Mouse (Mus musculus) forebrain, embryonic 11.5 days (tissue): Measurements from ENCODE around the gene Plcb1. TPM values are rescaled to one million over a fixed set of nuclear protein-coding genes. Genes with fewer than 3 reads are reported as not detected.
A peak's percentile ranks its signal among the peaks of the same experiment; 100 is the strongest.

Experiments
- ATAC-seq: fragments of 200-750 bp; cut with Nextera tagmentation; replicated peaks from 2 replicates; pipeline ENCODE4 v1.8.0; 2017; ENCODE audit warnings: moderate TSS enrichment; ENCODE audit not compliant: low FRiP score
- DNase-seq: peaks from one replicate; pipeline ENCODE4 v3.0.0-alpha.2; 2017; ENCODE audit warnings: low spot score
- H3K27ac ChIP-seq: fragments of 300-500 bp; sonication (generic); 2 replicates; pipeline ENCODE4 v1.5.1; 2014; ENCODE audit warnings: low read depth, low read length
- H3K27me3 ChIP-seq: fragments of 300-500 bp; sonication (generic); 2 replicates; pipeline ENCODE4 v1.6.1; 2014; ENCODE audit warnings: mild to moderate bottlenecking, low read length, mixed read lengths; ENCODE audit not compliant: control insufficient read depth, insufficient read depth
- H3K36me3 ChIP-seq: fragments of 300-500 bp; sonication (generic); 2 replicates; pipeline ENCODE4 v1.6.1; 2014; ENCODE audit warnings: mild to moderate bottlenecking, low read length, moderate library complexity, mixed read lengths; ENCODE audit not compliant: control insufficient read depth, insufficient read depth
- H3K4me1 ChIP-seq: fragments of 300-500 bp; sonication (generic); replicated peaks from 2 replicates; pipeline ENCODE4 v1.6.1; 2014; ENCODE audit warnings: low read length, mixed read lengths; ENCODE audit not compliant: control insufficient read depth, insufficient read depth
- H3K4me2 ChIP-seq: fragments of 300-500 bp; sonication (generic); 2 replicates; pipeline ENCODE4 v1.6.1; 2014; ENCODE audit warnings: low read depth, mild to moderate bottlenecking, low read length, moderate library complexity, mixed read lengths; ENCODE audit not compliant: severe bottlenecking
- H3K4me3 ChIP-seq: fragments of 300-500 bp; sonication (generic); 2 replicates; pipeline ENCODE4 v1.5.1; 2014; ENCODE audit warnings: low read depth, low read length
- H3K9ac ChIP-seq: fragments of 300-500 bp; sonication (generic); 2 replicates; pipeline ENCODE4 v1.6.1; 2014; ENCODE audit warnings: low read length
- H3K9me3 ChIP-seq: fragments of 300-500 bp; sonication (generic); 2 replicates; pipeline ENCODE4 v1.6.1; 2016; ENCODE audit warnings: low read length, mixed read lengths; ENCODE audit not compliant: control insufficient read depth
- WGBS: fragments of 180-500 bp; shearing (Covaris S2); extraction: QIAGEN DNeasy Blood & Tissue Kit; methylation state at CpG from one replicate; pipeline ENCODE4 v1.1.7; 2014; 5-methylcytosine and 5-hydroxymethylcytosine counted together
- polyA plus RNA-seq: library from polyadenylated mRNA; unstranded; fragments of >200 nt; fragmentation: Nextera tagmentation; extraction: Ambion mirVana; gene quantifications from 2 replicates; pipeline ENCODE4 v1.2.1, GENCODE M21; 2014

The Plcb1 gene
- polyA plus RNA-seq, 1 experiment from 2014 or later, result 12.8 TPM

DNA sequence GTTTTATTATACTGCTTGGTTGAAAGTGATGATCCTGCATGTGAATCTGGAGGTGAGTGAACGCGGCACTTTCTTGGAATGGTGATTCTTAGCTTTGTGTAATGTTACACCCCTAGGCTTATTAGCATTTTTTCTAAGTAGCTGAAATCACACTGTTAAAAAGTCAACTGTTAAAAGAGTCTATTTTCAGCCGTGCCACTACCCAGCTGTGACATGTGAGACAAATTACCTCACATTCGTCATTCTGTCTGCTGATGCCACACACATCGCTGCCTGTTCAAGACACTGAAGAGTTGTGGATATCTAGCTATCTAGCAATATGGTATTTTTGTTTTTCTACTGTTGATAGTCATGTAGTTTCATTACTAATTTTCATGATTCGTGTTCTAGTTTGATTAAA lies 229.6 kb downstream of the Plcb1 start:
- 78% methylated on average over 6 of the region's 6 CpGs for WGBS
- DNase-seq (no peak), ATAC-seq (no peak)
- H3K4me3 ChIP-seq, result no peak overlapping the region
- H3K4me2 ChIP-seq, result no peak overlapping the region
- no peaks in the 10 kb centered on the region for H3K36me3 ChIP-seq
- H3K9me3 ChIP-seq, result no peaks in the 10 kb centered on the region
- H3K27ac ChIP-seq, result no peak overlapping the region
- no peak overlapping the region for H3K9ac ChIP-seq
- no peaks in the 10 kb centered on the region for H3K27me3 ChIP-seq
- no peaks in the 10 kb centered on the region for H3K4me1 ChIP-seq

DNA sequence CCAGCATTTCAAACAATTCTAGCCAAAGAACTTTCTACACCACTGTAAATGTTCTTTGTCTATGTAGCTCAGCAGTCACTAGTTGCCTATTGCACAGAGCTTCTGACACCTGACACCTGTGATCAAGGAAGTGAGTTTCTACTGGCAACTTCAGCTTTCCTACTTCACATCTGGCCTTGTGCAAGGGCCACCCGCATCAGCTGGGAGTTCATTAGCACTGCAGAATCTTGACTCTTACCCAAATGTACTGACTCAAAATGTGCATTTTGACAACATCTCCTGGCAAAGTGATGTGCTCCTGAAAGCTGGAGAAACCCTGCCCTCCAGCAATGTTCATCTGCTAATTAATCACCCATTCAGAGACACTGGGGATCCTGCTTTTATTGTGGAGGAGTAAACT lies 232.4 kb downstream of the Plcb1 start:
- H3K4me2 ChIP-seq, result no peak overlapping the region
- no peaks in the 10 kb centered on the region for H3K27me3 ChIP-seq
- no peak overlapping the region for H3K4me3 ChIP-seq
- no peaks in the 10 kb centered on the region for H3K36me3 ChIP-seq
- no peaks in the 10 kb centered on the region for H3K9me3 ChIP-seq
- DNase-seq (no peak), ATAC-seq (no peak)
- H3K27ac ChIP-seq, result no peak overlapping the region
- no peaks in the 10 kb centered on the region for H3K4me1 ChIP-seq
- WGBS, result 72% methylated on average over 1 of the region's 1 CpGs
- H3K9ac ChIP-seq, result no peak overlapping the region

DNA sequence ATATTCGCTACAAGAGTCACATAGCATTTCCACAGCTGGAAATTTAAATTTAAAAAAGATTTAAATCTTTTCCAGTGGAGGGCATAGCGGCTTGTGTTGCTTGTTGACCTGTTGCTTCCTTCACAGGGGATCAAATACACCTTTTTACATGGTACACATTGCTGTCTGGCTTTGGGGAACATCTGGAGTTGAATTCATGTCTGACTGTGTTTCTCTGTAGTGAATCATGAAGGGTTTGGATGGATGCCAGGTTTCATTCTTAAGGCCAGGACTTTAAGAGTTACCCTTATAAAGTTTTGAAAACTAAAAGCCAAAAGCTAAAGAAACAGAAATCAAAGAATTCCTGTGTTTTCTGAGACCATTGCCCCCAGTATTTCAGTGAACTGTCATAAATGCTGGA lies 232.8 kb downstream of the Plcb1 start:
- H3K27ac ChIP-seq, result no peak overlapping the region
- H3K9ac ChIP-seq, result no peak overlapping the region
- DNase-seq (no peak), ATAC-seq (no peak)
- no peaks in the 10 kb centered on the region for H3K9me3 ChIP-seq
- no peaks in the 10 kb centered on the region for H3K36me3 ChIP-seq
- no peaks in the 10 kb centered on the region for H3K27me3 ChIP-seq
- H3K4me2 ChIP-seq, result no peak overlapping the region
- H3K4me3 ChIP-seq, result no peak overlapping the region
- no peaks in the 10 kb centered on the region for H3K4me1 ChIP-seq
- WGBS, result 88% methylated on average over 2 of the region's 2 CpGs

DNA sequence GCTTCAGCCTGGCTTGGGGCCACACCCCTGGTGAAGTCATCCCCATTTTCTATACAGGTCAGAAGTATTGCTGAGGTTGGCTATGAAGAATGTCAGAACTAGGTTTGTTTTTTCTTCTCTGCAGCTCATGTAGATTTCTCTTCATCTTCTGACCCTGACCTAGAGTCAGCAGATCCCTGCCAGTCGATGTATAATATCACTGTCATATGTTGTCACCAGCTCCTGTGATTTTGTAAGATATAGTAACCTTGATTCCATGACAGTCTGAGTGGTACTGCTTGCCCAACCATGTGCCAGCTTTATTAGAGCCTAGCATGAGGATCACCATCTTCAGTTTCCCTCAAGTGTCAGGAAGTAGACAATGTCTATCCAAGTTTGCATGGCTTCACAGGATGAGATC lies 233.7 kb downstream of the Plcb1 start:
- Histone ChIP-seq H3K4me2 (no peak overlapping the region), H3K9me3 (no peaks in the 10 kb centered on the region), H3K9ac (no peak overlapping the region), H3K27me3 (no peaks in the 10 kb centered on the region), H3K4me1 (no peaks in the 10 kb centered on the region), H3K4me3 (no peak overlapping the region), H3K27ac (no peak overlapping the region), H3K36me3 (no peaks in the 10 kb centered on the region)
- WGBS, result 91% methylated on average over 1 of the region's 1 CpGs
- DNase-seq (no peak), ATAC-seq (no peak)

DNA sequence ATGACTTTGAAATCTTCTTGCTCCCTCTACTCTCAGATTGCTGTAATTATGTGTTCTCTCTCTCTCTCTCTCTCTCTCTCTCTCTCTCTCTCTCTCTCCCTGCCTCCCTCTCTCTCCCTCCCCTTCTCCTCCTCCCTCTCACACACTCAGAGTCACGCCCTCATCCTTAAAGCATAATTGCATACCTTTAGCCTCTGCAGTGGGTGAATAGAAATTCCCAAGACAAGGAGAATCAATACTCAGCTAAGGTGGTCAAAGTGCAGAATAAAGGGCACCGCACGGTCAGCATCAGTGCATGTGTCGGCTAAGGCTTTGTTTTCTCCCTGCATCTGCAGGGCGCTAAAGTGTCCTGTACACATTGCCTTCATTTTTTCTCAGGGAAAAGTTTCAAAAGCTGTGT lies 243.4 kb downstream of the Plcb1 start:
- H3K4me3 ChIP-seq, result no peak overlapping the region
- ATAC-seq, result peak; percentile 74
- no peaks in the 10 kb centered on the region for H3K36me3 ChIP-seq
- H3K27me3 ChIP-seq, result no peaks in the 10 kb centered on the region
- DNase-seq, result no peak
- no peaks in the 10 kb centered on the region for H3K9me3 ChIP-seq
- no peak overlapping the region for H3K27ac ChIP-seq
- no peaks in the 10 kb centered on the region for H3K4me1 ChIP-seq
- 22% methylated on average over 5 of the region's 5 CpGs for WGBS
- no peak overlapping the region for H3K9ac ChIP-seq
- H3K4me2 ChIP-seq, result peak overlapping the region; percentile 2

DNA sequence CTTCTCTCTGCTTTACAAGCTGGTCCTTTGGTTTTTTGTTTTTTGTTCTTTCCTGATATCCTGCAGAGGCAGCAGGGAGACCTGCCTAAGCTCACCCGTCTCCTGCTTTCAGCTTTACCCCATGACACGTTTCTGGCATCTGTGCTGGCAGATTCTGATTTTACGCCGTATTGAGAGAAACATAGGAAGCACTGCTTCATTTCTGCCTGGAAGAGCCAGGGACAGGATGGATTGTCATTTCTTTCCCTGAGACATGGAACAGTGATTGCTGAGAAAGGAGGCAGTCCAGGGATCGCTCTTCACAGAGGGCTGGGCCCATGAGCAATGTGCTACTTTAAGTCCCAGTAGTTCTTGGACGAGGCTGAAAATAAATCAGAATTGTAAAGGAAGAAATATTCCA lies 243.8 kb downstream of the Plcb1 start:
- WGBS, result 31% methylated on average over 6 of the region's 6 CpGs
- DNase-seq (no peak), ATAC-seq (peak; percentile 37)
- Histone ChIP-seq H3K4me3 (no peak overlapping the region), H3K36me3 (no peaks in the 10 kb centered on the region), H3K27me3 (no peaks in the 10 kb centered on the region), H3K9ac (no peak overlapping the region), H3K9me3 (no peaks in the 10 kb centered on the region), H3K4me1 (no peaks in the 10 kb centered on the region), H3K27ac (no peak overlapping the region), H3K4me2 (peak overlapping the region; percentile 2)

DNA sequence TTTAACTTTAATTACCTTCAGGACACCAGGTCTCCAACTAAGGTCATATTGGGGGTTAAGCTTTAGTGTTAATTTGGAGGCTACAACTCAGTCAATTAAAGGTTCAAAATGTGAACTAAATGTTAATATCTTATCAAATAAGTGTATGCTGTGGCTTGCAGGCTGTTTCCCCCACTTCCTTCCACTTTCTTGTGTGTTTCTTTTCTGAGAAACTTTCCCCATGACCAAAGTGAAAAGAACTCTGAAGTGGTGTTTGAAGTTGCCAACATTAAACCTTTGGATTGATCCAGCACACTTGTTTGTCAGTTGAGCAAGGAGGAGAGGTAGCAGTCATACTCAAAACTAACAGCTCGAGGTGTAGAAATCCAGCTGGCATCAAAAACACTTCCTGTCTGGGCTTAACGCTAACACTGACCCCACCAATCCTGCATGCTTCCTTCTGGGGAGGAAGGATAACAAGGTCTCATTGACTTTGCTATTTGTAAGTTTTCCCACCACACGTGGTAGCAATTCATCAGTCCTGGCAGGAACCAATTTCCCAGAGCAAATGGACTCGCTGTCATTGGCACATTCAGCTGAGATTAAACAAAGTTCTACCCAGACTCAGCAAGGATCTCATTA lies 249.9 kb downstream of the Plcb1 start:
- H3K4me3 ChIP-seq, result no peak overlapping the region
- no peak overlapping the region for H3K4me2 ChIP-seq
- 31% methylated on average over 4 of the region's 4 CpGs for WGBS
- no peaks in the 10 kb centered on the region for H3K36me3 ChIP-seq
- H3K9me3 ChIP-seq, result no peaks in the 10 kb centered on the region
- no peaks in the 10 kb centered on the region for H3K27me3 ChIP-seq
- DNase-seq, result no peak
- no peak for ATAC-seq
- no peak overlapping the region for H3K27ac ChIP-seq
- no peak overlapping the region for H3K9ac ChIP-seq
- no peaks in the 10 kb centered on the region for H3K4me1 ChIP-seq

DNA sequence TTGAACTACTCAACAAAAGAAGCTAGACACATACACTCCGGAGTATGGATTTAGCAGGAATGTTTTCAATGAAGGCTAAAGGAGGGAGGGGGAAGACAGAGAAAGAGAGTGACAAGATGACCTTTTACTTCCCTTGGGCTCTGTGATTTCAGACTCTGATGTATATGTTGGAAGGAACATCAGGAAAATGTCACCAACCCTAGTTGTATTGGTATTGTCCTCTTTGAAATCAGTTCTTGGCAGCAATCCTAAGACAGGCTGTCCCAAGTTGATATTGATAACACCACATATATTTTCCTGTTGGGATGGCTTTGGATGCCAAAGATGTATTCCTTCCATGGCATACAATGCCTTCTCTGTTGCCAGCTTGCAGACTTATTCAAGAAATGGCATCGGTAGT lies 262.9 kb downstream of the Plcb1 start:
- H3K27me3 ChIP-seq, result no peaks in the 10 kb centered on the region
- H3K4me3 ChIP-seq, result no peak overlapping the region
- no peaks in the 10 kb centered on the region for H3K4me1 ChIP-seq
- H3K9me3 ChIP-seq, result no peaks in the 10 kb centered on the region
- no peak overlapping the region for H3K9ac ChIP-seq
- no peak overlapping the region for H3K4me2 ChIP-seq
- ATAC-seq (no peak), DNase-seq (no peak)
- 74% methylated on average over 2 of the region's 2 CpGs for WGBS
- H3K27ac ChIP-seq, result no peak overlapping the region
- H3K36me3 ChIP-seq, result no peaks in the 10 kb centered on the region

DNA sequence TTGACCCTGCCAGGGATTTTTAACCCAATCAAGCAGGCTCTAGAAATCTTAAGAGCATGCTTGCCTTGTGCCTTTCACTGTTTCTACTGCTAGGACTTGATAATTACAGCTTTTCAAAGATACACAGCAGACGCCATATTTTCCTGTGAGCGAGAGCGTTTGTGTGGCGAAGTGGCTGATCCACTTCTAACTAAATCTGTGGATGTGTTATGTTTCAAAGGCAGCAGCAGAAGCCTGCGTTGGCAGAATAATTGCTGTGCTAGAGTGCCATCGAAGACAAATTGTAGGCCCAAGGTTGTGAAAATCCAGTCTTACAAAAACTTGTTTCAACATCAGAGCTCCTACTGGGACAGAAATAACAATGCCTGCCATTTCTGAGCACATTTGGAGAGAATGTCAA lies 263.4 kb downstream of the Plcb1 start:
- WGBS, result 80% methylated on average over 6 of the region's 6 CpGs

More for the DNA sequence above, 263.4 kb downstream of the Plcb1 start:
- Histone ChIP-seq H3K4me1 (no peaks in the 10 kb centered on the region), H3K27me3 (no peaks in the 10 kb centered on the region), H3K9ac (no peak overlapping the region), H3K4me3 (no peak overlapping the region), H3K9me3 (no peaks in the 10 kb centered on the region), H3K36me3 (no peaks in the 10 kb centered on the region), H3K27ac (no peak overlapping the region), H3K4me2 (no peak overlapping the region)
- DNase-seq (no peak), ATAC-seq (no peak)
